Mouse (Mus musculus) forebrain, embryonic 11.5 days (tissue): ENCODE measurements around the gene Iqck. TPM values are rescaled to one million over a fixed set of nuclear protein-coding genes. Genes with fewer than 3 reads are reported as not detected.

ENCODE experiments used
- ATAC-seq: fragments of 200-750 bp; cut with Nextera tagmentation; replicated peaks from 2 replicates; pipeline ENCODE4 v1.8.0; 2017; ENCODE audit warnings: moderate TSS enrichment; ENCODE audit not compliant: low FRiP score
- DNase-seq: peaks from one replicate; pipeline ENCODE4 v3.0.0-alpha.2; 2017; ENCODE audit warnings: low spot score
- H3K27ac ChIP-seq: fragments of 300-500 bp; sonication (generic); 2 replicates; pipeline ENCODE4 v1.5.1; 2014; ENCODE audit warnings: low read depth, low read length
- H3K27me3 ChIP-seq: fragments of 300-500 bp; sonication (generic); 2 replicates; pipeline ENCODE4 v1.6.1; 2014; ENCODE audit warnings: mild to moderate bottlenecking, low read length, mixed read lengths; ENCODE audit not compliant: control insufficient read depth, insufficient read depth
- H3K36me3 ChIP-seq: fragments of 300-500 bp; sonication (generic); 2 replicates; pipeline ENCODE4 v1.6.1; 2014; ENCODE audit warnings: mild to moderate bottlenecking, low read length, moderate library complexity, mixed read lengths; ENCODE audit not compliant: control insufficient read depth, insufficient read depth
- H3K4me1 ChIP-seq: fragments of 300-500 bp; sonication (generic); replicated peaks from 2 replicates; pipeline ENCODE4 v1.6.1; 2014; ENCODE audit warnings: low read length, mixed read lengths; ENCODE audit not compliant: control insufficient read depth, insufficient read depth
- H3K4me2 ChIP-seq: fragments of 300-500 bp; sonication (generic); 2 replicates; pipeline ENCODE4 v1.6.1; 2014; ENCODE audit warnings: low read depth, mild to moderate bottlenecking, low read length, moderate library complexity, mixed read lengths; ENCODE audit not compliant: severe bottlenecking
- H3K4me3 ChIP-seq: fragments of 300-500 bp; sonication (generic); 2 replicates; pipeline ENCODE4 v1.5.1; 2014; ENCODE audit warnings: low read depth, low read length
- H3K9ac ChIP-seq: fragments of 300-500 bp; sonication (generic); 2 replicates; pipeline ENCODE4 v1.6.1; 2014; ENCODE audit warnings: low read length
- H3K9me3 ChIP-seq: fragments of 300-500 bp; sonication (generic); 2 replicates; pipeline ENCODE4 v1.6.1; 2016; ENCODE audit warnings: low read length, mixed read lengths; ENCODE audit not compliant: control insufficient read depth
- WGBS: fragments of 180-500 bp; shearing (Covaris S2); extraction: QIAGEN DNeasy Blood & Tissue Kit; methylation state at CpG from one replicate; pipeline ENCODE4 v1.1.7; 2014; 5-methylcytosine and 5-hydroxymethylcytosine counted together
- polyA plus RNA-seq: library from polyadenylated mRNA; unstranded; fragments of >200 nt; fragmentation: Nextera tagmentation; extraction: Ambion mirVana; gene quantifications from 2 replicates; pipeline ENCODE4 v1.2.1, GENCODE M21; 2014

Gene Iqck
- polyA plus RNA-seq, 1 experiment from 2014 or later = 2.8 TPM

GRCm38 (mm10) chr7:118858640-118859039 lies 3.1 kb downstream of the Iqck start:
- 97% methylated on average over 1 of the region's 1 CpGs for WGBS
- DNase-seq = no peak
- ATAC-seq = no peak

GRCm38 (mm10) chr7:118865362-118865761 lies 9.8 kb downstream of the Iqck start:
- Histone ChIP-seq H3K27me3 (no peaks in the 10 kb centered on the region), H3K4me1 (no peaks in the 10 kb centered on the region), H3K27ac (no peak overlapping the region), H3K36me3 (no peaks in the 10 kb centered on the region), H3K4me2 (no peak overlapping the region), H3K4me3 (no peak overlapping the region), H3K9me3 (no peaks in the 10 kb centered on the region), H3K9ac (no peak overlapping the region)
- DNase-seq (no peak), ATAC-seq (no peak)
- WGBS = 85% methylated on average over 2 of the region's 2 CpGs

More at GRCm38 (mm10) chr7:118858640-118859039, 3.1 kb downstream of the Iqck start:
- H3K4me2 ChIP-seq = no peak overlapping the region
- H3K9me3 ChIP-seq = no peaks in the 10 kb centered on the region
- no peaks in the 10 kb centered on the region for H3K27me3 ChIP-seq
- H3K4me3 ChIP-seq = no peak overlapping the region
- no peaks in the 10 kb centered on the region for H3K36me3 ChIP-seq
- H3K9ac ChIP-seq = no peak overlapping the region
- H3K4me1 ChIP-seq = 0 out of 2 replicates have a peak, but pooled peaks cover 6% of the 10 kb centered on the region
- H3K27ac ChIP-seq = no peak overlapping the region

GRCm38 (mm10) chr7:118879466-118880029 lies 24.0 kb downstream of the Iqck start:
- Histone ChIP-seq H3K9me3 (no peaks in the 10 kb centered on the region), H3K27me3 (no peaks in the 10 kb centered on the region), H3K27ac (no peak overlapping the region), H3K4me2 (no peak overlapping the region), H3K36me3 (no peaks in the 10 kb centered on the region), H3K4me1 (no peaks in the 10 kb centered on the region), H3K9ac (no peak overlapping the region), H3K4me3 (no peak overlapping the region)
- DNase-seq (no peak), ATAC-seq (no peak)
- WGBS = 94% methylated on average over 3 of the region's 3 CpGs

GRCm38 (mm10) chr7:118883957-118884356 lies 28.4 kb downstream of the Iqck start:
- WGBS = 79% methylated on average over 4 of the region's 4 CpGs
- Histone ChIP-seq H3K27me3 (no peaks in the 10 kb centered on the region), H3K9ac (no peak overlapping the region), H3K4me3 (no peak overlapping the region), H3K4me2 (no peak overlapping the region), H3K27ac (no peak overlapping the region), H3K36me3 (no peaks in the 10 kb centered on the region), H3K4me1 (peaks cover 7% of the 10 kb centered on the region; the same call in 1 of the 2 replicates), H3K9me3 (no peaks in the 10 kb centered on the region)
- no peak for DNase-seq
- ATAC-seq = no peak

GRCm38 (mm10) chr7:118884969-118885368 lies 29.4 kb downstream of the Iqck start:
- H3K9me3 ChIP-seq = no peaks in the 10 kb centered on the region
- no peak overlapping the region for H3K4me2 ChIP-seq
- no peaks in the 10 kb centered on the region for H3K36me3 ChIP-seq
- H3K9ac ChIP-seq = no peak overlapping the region
- peaks cover 7% of the 10 kb centered on the region; the same call in 1 of the 2 replicates for H3K4me1 ChIP-seq
- DNase-seq = no peak
- WGBS = 83% methylated on average over 4 of the region's 4 CpGs
- H3K27ac ChIP-seq = no peak overlapping the region
- no peak overlapping the region for H3K4me3 ChIP-seq
- H3K27me3 ChIP-seq = no peaks in the 10 kb centered on the region
- no peak for ATAC-seq

GRCm38 (mm10) chr7:118887303-118888055 lies 31.9 kb downstream of the Iqck start:
- H3K4me1 ChIP-seq = peaks cover 7% of the 10 kb centered on the region; the same call in 1 of the 2 replicates
- H3K27me3 ChIP-seq = no peaks in the 10 kb centered on the region
- no peaks in the 10 kb centered on the region for H3K9me3 ChIP-seq
- no peak overlapping the region for H3K4me2 ChIP-seq
- no peak overlapping the region for H3K9ac ChIP-seq
- no peak overlapping the region for H3K4me3 ChIP-seq
- WGBS = 25% methylated on average over 6 of the region's 6 CpGs
- no peaks in the 10 kb centered on the region for H3K36me3 ChIP-seq
- no peak for DNase-seq
- ATAC-seq = no peak
- peak overlapping the region; percentile 53 for H3K27ac ChIP-seq

- Histone ChIP-seq H3K36me3 (no peaks in the 10 kb centered on the region), H3K4me1 (peaks cover 7% of the 10 kb centered on the region; the same call in 1 of the 2 replicates), H3K9me3 (no peaks in the 10 kb centered on the region), H3K27ac (no peak overlapping the region), H3K4me3 (no peak overlapping the region), H3K4me2 (no peak overlapping the region), H3K27me3 (no peaks in the 10 kb centered on the region), H3K9ac (no peak overlapping the region)
- ATAC-seq = peak; percentile 56; the same call in 1 of the 2 replicates
- WGBS = 6% methylated on average over 3 of the region's 3 CpGs
- no peak for DNase-seq
These were observed 33.6 kb downstream of the Iqck start for GRCm38 (mm10) chr7:118889046-118889680.

- H3K4me3 ChIP-seq = no peak overlapping the region
- ATAC-seq = no peak
- no peaks in the 10 kb centered on the region for H3K27me3 ChIP-seq
- no peaks in the 10 kb centered on the region for H3K9me3 ChIP-seq
- WGBS = 56% methylated on average over 10 of the region's 10 CpGs
- DNase-seq = no peak
- no peak overlapping the region for H3K4me2 ChIP-seq
- H3K9ac ChIP-seq = no peak overlapping the region
- no peak overlapping the region for H3K27ac ChIP-seq
- no peaks in the 10 kb centered on the region; the same call in 1 of the 2 replicates for H3K4me1 ChIP-seq
- no peaks in the 10 kb centered on the region for H3K36me3 ChIP-seq
These were observed 40.2 kb downstream of the Iqck start for GRCm38 (mm10) chr7:118895469-118896450.
